Mouse (Mus musculus): ENCODE results near the gene Lonp2.

The Lonp2 gene

DNA sequence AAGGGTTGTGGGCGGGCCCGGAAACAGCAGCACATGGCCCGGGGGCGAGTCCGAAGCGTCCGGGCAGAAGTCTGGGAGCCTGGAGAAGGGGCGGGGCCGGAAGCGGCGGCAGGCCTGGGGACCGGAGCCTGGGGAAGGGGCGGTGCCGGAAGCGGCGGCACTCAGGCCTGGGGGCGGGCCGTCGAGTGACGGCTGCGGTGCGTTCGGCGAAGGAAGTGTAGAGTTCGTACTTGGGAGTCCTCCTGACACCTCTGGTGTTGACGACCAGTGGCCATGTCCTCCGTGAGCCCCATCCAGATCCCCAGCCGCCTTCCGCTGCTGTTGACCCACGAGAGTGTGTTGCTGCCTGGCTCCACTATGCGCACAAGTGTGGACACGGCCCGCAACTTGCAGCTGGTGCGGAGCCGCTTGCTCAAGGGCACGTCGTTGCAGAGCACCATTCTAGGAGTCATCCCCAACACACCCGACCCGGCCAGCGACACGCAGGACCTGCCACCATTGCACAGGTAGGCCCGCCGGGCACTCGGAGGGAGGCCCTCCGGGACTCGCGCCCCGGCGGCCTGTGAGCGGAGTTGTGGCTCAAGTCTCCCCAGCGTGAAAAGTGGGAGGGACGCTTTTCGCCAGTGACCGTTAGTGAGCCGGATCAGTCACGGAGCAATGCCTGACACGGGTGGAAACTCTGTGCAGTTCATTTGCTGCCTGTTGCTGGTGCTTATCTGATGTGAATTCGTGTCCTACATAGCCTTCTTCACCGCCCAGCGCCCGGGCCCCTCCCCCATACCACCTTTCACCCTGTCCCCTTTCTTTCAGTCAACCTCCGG is at the start of gene Lonp2:
Lonp2 (plus strand) TSS at position 133 of the 821 bp plus-strand sequence.
- in situ Hi-C loops (cut with MboI, MseI) = loop anchor here in 1 of 2 experiments (5.0 kb wide), 1 partner anchor 263 kb away; the partner anchor contains the start of gene N4bp1

DNA sequence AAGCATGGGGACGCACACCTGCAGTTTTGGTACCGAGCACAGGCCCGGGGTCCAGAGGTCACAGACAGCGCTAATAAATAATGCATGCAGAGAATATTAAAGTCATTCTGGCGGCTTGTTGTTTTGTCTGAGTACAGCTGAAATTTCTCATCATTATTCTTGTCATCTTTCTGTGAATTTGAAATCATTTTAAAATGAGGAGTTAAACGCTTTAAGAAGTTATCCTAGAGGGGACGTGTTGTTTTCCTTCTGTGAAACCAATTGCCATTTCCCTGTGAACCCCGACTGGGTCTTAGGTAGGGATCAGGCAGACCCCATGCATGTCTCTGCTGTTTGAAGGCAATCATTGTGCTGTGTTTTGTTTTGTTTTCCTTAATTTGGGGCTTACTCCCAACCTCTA is 46.3 kb upstream of the Lonp2 start:
- in situ Hi-C loops (cut with MboI, MseI) = loop anchor here in 1 of 2 experiments (25.0 kb wide), 1 partner anchor 335 kb away; no protein-coding TSS in a partner anchor

DNA sequence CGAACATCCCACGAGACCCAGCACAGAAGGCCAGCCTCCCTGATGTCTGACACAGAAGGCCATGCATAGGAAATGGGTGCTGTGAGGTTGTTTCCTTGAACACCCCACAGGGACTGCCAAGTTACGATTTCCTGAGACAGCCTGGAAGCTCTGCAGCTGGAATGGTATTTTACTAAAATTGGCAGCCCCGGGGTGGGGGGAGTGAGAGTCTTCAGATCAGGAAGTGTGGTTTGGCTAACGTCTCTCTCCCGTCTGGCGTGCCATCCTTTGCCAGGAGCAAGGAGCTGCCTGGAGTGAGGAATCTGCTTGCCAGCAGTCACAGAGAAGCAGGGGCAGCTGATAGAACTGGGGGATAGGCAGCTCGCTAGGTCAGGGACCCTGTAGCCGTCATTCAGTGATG is 45.8 kb upstream of the Lonp2 start:
- in situ Hi-C loops (cut with MboI, MseI) = loop anchor here in 1 of 2 experiments (25.0 kb wide), 1 partner anchor 334 kb away; no protein-coding TSS in a partner anchor

DNA sequence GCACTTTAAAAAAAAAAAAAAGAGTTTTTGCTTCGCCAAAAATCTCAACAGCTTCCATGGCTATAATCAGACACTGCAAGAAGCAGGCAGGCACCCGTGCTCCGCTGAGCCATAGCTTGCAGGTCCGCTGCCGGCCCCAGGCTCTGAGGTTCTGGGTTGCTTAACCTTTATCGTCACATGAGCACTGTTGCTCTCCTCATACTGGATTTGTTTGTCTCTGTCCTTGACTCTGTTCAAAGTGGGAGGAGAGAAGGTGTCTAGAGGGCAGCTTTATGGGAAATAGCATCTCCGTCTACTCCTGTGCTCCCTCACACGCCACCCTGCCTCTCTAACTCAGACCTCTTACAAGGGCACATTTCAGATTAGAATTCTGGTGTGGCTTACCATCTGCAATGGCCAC is 45.1 kb upstream of the Lonp2 start:
- in situ Hi-C loops (cut with MboI, MseI) = loop anchor here in 1 of 2 experiments (25.0 kb wide), 1 partner anchor 334 kb away; no protein-coding TSS in a partner anchor

DNA sequence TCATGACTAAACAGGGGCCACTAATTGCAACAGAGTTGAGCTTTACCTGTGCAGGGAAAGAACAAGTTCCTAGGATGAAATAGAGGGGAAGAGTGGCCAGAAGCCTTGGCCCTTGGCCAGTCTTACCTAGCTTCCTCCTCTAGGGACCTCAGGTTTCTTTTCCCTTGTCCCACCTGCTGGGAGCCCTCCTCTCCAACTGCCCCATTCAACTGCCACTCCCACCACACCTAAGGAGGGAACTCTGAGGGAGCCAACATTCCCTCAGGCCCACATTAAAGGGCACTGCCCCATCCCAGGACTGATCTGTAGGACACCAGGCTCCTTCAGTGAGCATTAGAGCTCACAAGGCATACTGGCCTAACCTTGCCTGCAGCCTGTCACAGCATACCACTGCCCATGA is 43.4 kb upstream of the Lonp2 start, which contains the start of gene Abcc12:
Abcc12 (minus strand) TSS at position 229 of the 400 bp plus-strand sequence.
- in situ Hi-C loops (cut with MboI, MseI) = loop anchor here (5.0 to 25.0 kb wide), 6 partner anchors 223 to 1116 kb away; no protein-coding TSS in a partner anchor

DNA sequence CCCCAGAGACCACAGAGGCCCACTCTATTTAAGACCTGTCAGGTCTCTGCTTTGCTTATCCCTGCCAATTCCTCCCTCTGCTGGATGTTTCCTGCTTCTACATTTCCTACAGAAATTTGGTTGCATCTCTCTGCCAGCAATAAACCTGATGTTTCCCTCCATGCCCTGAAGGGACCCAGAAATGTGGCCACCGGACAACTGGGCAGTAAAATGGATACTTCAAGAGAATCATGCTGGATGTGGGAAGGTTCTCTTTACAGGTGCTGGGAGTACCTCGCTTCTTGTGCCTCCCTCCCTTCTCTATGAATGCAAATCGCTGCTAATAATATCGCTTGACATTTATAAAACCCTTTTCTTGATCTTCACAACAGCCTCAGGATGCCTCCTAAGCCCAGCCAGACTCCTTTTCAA is 41.9 kb upstream of the Lonp2 start:
- in situ Hi-C loops (cut with MboI, MseI) = loop anchor here (5.0 to 25.0 kb wide), 6 partner anchors 225 to 1117 kb away; no protein-coding TSS in a partner anchor

DNA sequence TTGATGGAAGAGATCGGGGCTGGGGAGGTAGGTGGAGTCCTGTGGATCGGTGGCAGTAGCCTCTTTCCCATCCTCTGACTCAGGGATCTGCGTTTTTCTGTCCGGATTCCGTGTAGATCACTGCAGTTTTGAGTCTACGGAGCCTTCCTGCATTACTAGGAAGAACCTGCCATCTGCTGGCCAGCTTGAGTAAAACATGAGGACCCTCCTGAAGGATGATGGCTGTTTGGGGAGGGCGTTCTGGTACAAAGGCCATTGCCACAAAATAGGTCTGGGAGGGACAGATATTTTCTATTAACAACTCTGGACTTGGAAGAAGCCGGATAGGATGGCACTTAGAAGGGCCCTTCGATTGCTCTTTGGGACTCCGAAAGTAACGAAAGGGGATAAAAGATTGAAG is 38.7 kb upstream of the Lonp2 start:
- in situ Hi-C loops (cut with MboI, MseI) = loop anchor here (5.0 to 25.0 kb wide), 5 partner anchors 327 to 1120 kb away; partner anchors contain the start of gene Neto2 (in 1 of the 2)

DNA sequence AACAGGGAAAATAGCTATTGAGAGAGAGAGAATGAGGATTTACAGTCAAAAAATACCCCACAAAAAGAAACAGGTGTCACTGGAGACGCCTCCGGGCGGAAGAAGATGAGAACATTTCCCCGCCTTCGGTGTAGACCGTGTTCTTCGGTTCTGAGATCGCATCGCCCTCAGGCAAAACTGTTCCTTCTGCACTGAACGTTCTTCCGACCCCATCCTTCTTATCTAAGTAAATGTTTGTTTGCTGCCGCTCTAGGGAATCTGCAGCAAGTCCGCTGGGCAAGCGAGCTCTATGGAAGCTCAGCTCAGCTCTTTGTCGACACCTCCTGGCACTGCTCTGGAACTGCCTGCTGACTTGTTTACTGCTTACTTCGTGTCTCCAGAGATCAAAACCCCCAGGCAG is 38.3 kb upstream of the Lonp2 start:
- in situ Hi-C loops (cut with MboI, MseI) = loop anchor here (5.0 to 25.0 kb wide), 5 partner anchors 327 to 1121 kb away; partner anchors contain the start of gene Neto2 (in 1 of the 2)

DNA sequence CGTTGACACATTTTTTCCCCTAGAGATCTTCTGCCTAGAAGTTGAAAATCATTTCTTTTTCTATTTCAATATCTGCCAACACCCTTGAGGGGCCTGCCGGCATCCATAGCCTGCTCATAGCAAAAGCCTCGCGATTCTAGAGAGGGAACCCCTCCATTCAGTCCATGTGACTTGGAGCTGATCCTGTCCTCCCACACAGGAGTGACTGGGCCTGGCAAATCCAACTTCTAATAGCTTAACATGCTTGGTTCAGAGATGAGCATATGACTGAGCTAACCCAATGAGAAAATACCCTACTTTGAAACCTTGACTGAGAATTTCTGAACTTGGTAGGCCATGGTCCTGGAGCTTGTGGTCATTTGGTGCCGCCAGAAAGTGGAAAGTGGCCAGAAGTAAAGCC is 37.8 kb upstream of the Lonp2 start:
- in situ Hi-C loops (cut with MboI, MseI) = loop anchor here (5.0 to 25.0 kb wide), 5 partner anchors 326 to 1121 kb away; partner anchors contain the start of gene Neto2 (in 1 of the 2)

DNA sequence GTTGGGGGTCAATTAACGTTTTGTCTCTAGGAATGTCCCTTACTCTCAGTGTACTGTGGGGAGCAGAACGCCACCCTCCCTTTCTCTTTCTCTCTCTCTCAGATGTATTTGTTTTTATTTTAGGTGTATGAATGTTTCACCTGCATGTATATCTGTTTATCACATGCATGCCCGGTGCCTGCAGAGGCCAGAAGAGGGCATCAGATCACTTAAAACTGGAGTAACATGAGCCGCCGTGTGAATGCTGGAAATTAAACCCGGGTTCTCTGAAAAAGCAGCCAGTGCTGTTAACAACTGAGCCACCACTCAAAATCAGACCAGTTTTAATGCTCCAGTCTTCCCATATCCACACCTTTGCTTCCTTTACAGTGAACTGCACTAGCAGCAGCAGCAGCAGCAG is 37.2 kb upstream of the Lonp2 start:
- in situ Hi-C loops (cut with MboI, MseI) = loop anchor here (5.0 to 25.0 kb wide), 5 partner anchors 326 to 1122 kb away; partner anchors contain the start of gene Neto2 (in 1 of the 2)

DNA sequence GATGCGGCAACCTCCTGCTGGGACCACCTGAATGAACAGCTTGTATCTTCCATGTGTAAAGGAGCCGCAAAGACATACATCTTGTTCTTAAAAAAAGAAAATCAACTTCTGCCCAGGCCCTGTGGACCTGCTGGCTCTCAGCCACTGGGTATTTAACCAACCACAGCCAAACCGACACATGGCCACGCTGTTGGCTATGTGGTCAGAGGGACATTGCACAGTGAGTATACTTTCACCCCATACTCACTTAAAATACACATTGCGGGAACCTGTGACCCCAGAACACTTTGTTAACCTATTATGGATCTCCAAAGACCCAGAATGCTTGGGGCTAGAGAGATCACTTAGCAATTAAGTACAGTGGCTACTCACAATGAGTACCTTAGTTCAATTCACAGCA is 35.5 kb upstream of the Lonp2 start:
- in situ Hi-C loops (cut with MboI, MseI) = loop anchor here (5.0 to 25.0 kb wide), 5 partner anchors 324 to 1124 kb away; partner anchors contain the start of gene Neto2 (in 1 of the 2)

DNA sequence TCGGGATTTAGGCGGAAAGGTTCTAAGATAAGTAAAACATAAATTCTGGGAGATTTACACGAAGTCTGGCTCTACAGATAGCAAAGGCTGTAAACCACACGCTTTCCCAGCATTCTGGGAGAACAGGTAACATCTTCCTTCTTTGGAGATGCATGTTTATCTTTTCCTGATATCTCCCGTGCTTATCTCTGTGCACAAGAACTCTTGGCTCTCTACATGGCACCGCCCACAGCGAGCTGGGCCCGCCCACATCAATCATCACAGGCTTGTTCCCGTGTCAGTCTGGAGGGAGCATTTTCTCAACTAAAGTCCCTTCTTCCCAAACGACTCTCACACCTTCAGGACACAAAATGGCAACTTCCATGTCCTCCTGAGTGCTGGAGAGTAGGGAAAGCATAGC is 30.7 kb upstream of the Lonp2 start:
- in situ Hi-C loops (cut with MboI, MseI) = loop anchor here in 1 of 2 experiments (25.0 kb wide), 1 partner anchor 319 kb away; no protein-coding TSS in a partner anchor

DNA sequence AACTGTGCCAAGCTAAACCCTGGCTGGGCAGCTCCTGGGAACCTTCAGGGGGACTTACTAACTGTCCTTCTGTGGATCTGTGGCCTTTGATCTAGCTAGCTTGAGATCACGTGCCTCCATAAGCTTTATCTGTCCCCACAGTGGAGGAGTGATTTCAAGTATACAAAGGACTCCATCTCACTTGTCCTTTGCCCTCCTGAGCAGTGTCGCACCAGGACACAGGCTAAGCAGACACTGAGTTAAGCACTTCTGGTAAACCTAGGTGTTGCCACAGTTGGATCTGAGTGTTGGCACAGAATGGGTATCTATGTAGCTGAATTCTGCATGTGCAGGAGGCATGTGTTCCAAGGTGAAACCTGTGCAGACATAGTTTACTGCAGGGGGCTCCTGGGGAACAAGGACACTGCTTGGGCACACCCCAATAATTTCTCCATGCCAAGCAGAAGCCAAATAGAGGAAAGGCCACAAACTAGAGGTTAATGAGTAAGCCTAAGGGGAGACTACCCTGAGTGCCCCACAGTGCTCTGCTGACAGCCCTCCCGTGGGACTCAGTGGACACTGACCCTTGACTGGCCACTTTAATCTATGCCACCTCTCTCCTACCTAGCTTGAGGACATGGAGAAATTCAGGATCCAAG is 29.6 kb upstream of the Lonp2 start:
- in situ Hi-C loops (cut with MboI, MseI) = loop anchor here in 1 of 2 experiments (25.0 kb wide), 1 partner anchor 318 kb away; no protein-coding TSS in a partner anchor

DNA sequence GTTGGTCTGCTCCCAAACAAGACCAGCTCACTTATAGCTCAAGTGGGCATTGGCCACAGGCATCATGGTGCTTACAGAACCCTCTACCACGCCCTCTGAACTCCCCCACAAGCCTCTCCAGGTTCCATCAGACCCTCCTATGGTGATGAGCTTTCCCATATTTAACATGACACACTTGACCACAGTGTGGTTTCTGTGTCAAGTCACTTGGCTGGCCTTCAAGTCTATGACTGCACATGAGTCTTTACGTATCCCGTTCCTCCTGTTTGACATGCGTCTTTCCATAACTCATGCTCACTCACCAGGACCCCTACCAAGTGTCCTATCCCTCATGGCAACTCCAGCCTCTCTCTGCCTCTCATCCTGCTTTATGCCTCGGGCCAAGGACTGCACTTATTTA is 28.2 kb upstream of the Lonp2 start:
- in situ Hi-C loops (cut with MboI, MseI) = loop anchor here in 1 of 2 experiments (25.0 kb wide), 1 partner anchor 317 kb away; no protein-coding TSS in a partner anchor

DNA sequence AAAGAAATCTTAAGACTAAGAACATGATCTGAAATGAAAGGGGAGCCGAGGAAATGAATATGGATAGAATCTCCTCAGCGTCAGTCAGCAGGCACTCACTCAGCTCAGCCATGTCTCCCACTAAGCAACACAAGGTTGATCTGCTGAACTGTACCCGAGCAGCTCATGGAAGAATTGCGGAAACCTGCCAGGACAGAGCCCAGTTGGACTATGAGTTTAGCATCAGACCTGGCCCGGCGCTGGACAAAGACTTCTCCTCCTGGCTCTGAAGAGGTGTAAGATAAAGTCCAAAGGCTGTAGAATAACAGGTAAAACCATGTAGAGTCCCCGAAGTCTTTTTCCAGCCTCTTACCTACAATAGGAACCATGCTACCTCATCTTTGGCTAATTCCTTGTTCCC is 26.2 kb upstream of the Lonp2 start:
- in situ Hi-C loops (cut with MboI, MseI) = loop anchor here in 1 of 2 experiments (25.0 kb wide), 1 partner anchor 315 kb away; no protein-coding TSS in a partner anchor

DNA sequence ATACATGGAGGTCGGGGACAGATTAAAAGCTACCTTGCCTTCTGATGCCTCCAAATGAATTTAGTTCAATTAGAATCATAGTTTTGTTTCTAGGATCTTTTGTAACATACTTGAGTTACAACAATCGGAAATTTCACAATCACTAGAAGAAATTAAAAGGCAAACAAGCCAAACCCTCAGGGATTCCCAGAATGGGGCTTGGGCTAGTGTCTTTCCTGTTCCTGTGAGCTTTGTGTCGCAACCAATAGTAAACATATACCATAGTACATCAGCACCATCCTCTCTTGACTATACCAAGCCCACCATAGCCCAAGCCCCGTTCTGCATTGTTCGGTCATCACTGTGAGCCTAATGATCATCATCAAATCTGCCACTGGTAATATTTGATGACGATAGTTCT is 24.5 kb upstream of the Lonp2 start:
- in situ Hi-C loops (cut with MboI, MseI) = loop anchor here in 1 of 2 experiments (25.0 kb wide), 1 partner anchor 313 kb away; no protein-coding TSS in a partner anchor

DNA sequence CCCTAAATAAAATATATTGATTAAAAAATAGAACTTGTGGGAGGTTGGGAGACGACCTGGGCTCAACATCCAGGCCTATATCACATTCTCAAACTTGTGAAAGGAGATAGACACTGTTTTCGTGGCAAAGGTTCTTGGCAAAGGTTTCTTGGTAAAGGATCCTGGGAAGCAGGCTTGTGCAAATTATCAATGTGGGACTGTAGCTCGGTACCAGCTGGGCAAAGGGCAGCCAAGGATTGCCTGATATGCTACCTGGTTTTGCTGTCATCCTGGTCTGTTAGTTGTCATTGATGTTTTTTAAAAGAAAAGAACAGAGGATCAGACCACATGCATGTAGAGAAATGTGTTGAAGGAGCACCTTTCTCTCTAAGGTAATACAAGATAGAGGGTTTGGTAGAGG is 23.5 kb upstream of the Lonp2 start:
- in situ Hi-C loops (cut with MboI, MseI) = no loop called here

DNA sequence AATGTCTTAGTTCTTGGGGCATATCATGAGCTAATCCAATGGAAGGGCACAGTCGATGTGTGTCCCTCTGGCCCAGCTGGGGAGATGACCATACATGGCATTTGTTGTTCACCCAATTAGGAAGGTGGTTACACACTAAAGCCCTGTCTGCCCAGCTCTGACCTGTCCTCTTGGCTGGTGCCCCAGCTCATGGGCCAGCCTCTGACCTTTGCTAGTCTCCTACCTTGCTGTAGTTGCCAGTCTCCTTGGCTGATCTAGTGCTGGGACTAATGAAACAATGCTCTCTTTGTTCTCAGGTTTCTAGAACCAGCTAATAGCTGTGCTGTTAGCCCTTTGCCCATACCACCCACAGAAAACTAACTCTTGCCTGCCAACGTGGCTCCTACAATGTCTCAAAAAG is 20.7 kb upstream of the Lonp2 start:
- in situ Hi-C loops (cut with MboI, MseI) = no loop called here

DNA sequence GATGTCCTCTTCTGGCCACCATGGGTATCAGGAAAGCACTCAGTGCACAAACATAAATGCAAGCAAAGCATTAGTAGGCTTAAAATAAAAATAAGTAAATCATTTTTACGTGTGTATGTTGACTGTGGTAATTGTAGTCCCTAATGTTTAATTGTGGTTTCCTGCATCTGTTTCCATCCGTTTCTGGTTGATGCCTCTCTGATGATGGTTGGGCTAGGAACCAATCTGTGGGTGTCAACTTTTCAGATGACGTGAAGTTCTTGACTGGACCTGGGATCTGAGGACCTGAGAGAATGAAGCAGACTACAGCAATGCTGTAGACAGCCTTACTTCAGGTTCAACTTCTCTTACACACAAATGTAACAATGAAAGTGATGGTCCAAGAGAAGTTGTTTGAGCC is 19.2 kb upstream of the Lonp2 start:
- in situ Hi-C loops (cut with MboI, MseI) = no loop called here

DNA sequence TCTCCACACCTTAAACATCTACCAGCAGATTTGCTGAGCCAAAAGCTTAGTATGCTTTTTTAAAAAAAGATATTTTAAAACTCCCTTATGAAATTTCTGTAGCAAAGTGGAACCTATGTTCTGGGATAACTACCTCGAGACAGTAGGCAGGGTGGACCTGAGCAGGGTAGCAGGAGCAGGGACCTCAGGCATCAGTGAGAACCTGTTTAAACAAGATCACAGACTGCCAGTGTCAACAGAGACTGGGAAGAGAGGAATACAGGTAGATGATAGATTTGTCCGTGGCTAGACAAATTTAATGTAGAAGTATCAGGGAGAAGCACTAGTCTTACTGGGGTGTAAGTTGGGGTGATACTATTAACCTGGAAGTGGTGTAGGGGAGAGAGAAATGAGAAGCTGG is 10.0 kb upstream of the Lonp2 start:
- in situ Hi-C loops (cut with MboI, MseI) = loop anchor here in 1 of 2 experiments (10.0 kb wide), 1 partner anchor 1921 kb away; no protein-coding TSS in a partner anchor

DNA sequence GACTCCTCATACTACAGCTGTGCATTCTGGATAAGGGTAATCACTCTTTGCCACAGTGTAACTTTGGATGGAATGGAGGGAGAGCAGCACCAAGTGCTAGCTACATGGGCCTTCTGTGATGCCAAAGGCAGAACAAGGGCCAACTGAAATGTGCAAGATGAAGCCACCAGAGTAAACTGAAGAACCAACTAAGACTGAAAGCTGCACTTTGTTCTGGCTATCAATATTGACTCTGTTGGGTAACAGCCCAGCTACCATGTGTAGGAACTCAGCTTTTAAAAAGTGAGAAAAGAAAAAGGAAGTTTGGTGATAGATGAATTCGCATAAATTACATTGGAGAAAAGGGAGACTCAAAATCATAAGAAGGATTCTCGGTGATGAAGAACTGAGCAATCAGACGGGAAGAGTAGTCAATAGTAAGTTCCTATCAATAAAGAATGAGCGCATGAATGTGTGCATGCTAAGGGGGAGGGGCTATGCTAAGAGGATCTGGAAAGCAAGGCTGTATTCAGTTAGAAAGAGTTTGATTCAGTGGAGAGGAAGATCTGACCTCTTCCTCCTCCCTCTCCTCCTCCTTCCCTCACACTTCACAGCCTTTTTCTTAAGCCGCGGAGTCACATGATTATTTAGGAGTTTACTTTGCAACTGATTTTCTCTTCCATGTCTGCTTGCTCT is 8.6 kb upstream of the Lonp2 start:
- in situ Hi-C loops (cut with MboI, MseI) = loop anchor here in 1 of 2 experiments (10.0 kb wide), 1 partner anchor 1920 kb away; no protein-coding TSS in a partner anchor

Data from T-helper 17 cell (primary cell).